Mouse (Mus musculus): ENCODE data around the gene Ppp4r3a.

DNA sequence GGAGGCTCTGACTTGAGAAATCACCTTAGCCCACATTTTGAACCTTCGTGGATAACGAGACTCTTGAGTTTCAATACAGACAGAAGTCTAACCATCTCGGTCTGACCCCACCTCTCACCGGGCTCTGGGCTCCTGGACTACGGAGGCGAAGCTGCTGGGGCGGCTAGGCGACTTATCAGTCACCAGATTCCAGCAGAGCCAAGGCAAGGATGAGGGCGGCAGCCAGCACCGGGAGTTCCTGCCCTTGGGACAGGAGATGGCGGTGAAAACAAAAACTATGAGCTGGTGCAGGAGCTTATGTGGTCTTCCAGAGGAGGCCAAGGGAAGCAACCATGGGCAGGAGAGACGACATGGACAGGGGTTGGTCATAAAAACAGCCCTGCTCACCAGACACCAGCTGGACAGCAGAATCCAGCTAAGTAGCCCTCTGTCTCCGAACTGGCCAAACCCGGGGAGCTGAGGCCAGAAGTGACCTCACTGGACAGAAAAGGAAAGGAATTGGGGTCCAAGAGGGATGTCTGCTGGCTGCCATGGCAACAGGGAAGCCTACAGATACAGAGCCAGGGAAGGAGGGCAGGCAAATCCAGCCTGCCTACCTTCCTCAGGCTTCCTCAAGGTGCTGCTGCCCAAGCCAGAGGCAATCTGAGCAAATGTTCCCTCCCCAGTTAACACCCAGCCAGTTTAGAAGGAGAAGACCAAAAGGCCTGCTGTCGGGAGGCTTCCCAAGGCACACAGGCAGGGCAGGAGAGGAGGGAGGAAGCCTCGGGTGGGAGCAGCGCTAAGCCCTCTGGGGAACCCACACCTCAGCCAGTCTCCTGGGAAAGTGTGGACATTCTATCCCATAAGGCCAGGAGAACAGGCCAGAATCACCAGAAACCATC lies 71.1 kb downstream of the Ppp4r3a start:
- TF ChIP-seq CTCF (IDR thresholded peaks at IDR 0.05; ENCODE audit: insufficient read depth, low read length) (no peak), POLR2A (IDR thresholded peaks at IDR 0.05; ENCODE audit: borderline replicate concordance, extremely low read depth, low read depth, low read length) (no peak)
